Mouse (Mus musculus) CH12.LX (cell line): ENCODE data around the gene Tmem186. TPM values are rescaled to one million over a fixed set of nuclear protein-coding genes. Genes with fewer than 3 reads are reported as not detected.

Source experiments
- DNase-seq: peaks from one replicate; pipeline ENCODE4 v3.0.0-alpha.2; 2013; ENCODE audit errors: extremely low read depth
- H3K27ac ChIP-seq: 2 replicates; pipeline ENCODE4 v1.5.1; 2012; ENCODE audit warnings: low read depth, mild to moderate bottlenecking, control low read depth, moderate library complexity; ENCODE audit not compliant: insufficient read depth
- H3K27me3 ChIP-seq: replicated peaks from 2 replicates; pipeline ENCODE3; 2012; ENCODE audit warnings: inconsistent platforms
- H3K36me3 ChIP-seq, 2 experiments: replicated peaks in 1 of 2; 2 replicates each; pipeline versions ENCODE3 to v1.6.1; 2012; ENCODE audit warnings: inconsistent platforms in 1 of 2, low read length in 1 of 2, mild to moderate bottlenecking in 1 of 2, mixed read lengths in 1 of 2, moderate library complexity in 1 of 2; ENCODE audit not compliant: control insufficient read depth in 1 of 2, insufficient read depth in 1 of 2
- H3K4me1 ChIP-seq, 2 experiments: 2 replicates each; pipeline ENCODE4 v1.6.1; 2012; ENCODE audit warnings: inconsistent platforms in 1 of 2, moderate library complexity in 1 of 2; ENCODE audit not compliant: insufficient read depth in 2 of 2, control insufficient read depth in 1 of 2
- H3K4me2 ChIP-seq: 2 replicates; pipeline ENCODE4 v1.6.1; 2012; ENCODE audit warnings: low read depth, mild to moderate bottlenecking, control low read depth; ENCODE audit not compliant: poor library complexity, insufficient read depth, severe bottlenecking
- H3K4me3 ChIP-seq, 3 experiments: fragments of 150-350 bp in 1 of 3; sonication (generic) in 1 of 3; replicated peaks in 1 of 3; 2 replicates each; pipeline versions ENCODE3 to v1.5.1; 2011 to 2012; ENCODE audit warnings: low read depth in 2 of 3, low read length in 2 of 3, mild to moderate bottlenecking in 2 of 3, moderate library complexity in 2 of 3, control low read depth in 1 of 3, improper control_type of control experiment in 1 of 3, inconsistent platforms in 1 of 3, mixed read lengths in 1 of 3; ENCODE audit not compliant: poor library complexity in 1 of 3
- H3K79me2 ChIP-seq: replicated peaks from 2 replicates; pipeline ENCODE4 v1.6.1; 2012; ENCODE audit warnings: mild to moderate bottlenecking, moderate library complexity; ENCODE audit not compliant: control insufficient read depth, poor library complexity, insufficient read depth, severe bottlenecking; ENCODE audit errors: extremely low read depth
- H3K9ac ChIP-seq: 2 replicates; pipeline ENCODE4 v1.6.1; 2012; ENCODE audit warnings: low read depth, mild to moderate bottlenecking, control low read depth, moderate library complexity; ENCODE audit not compliant: insufficient read depth
- H3K9me3 ChIP-seq: replicated peaks from 2 replicates; pipeline ENCODE3; 2012; ENCODE audit warnings: low read length, inconsistent platforms, mixed read lengths
- BHLHE40 ChIP-seq: IDR thresholded peaks from 2 replicates; pipeline ENCODE4 v1.6.1; 2011; ENCODE audit warnings: mild to moderate bottlenecking, low read depth, low read length, improper control_type of control experiment
- E2F4 ChIP-seq: IDR thresholded peaks from 2 replicates; pipeline ENCODE4 v1.6.1; 2011; ENCODE audit warnings: low read depth, low read length, improper control_type of control experiment; ENCODE audit not compliant: insufficient replicate concordance
- ELF1 ChIP-seq: IDR thresholded peaks from 2 replicates; pipeline ENCODE4 v1.6.1; 2014; ENCODE audit warnings: low read depth, mild to moderate bottlenecking, inconsistent platforms, low read length, improper control_type of control experiment
- EP300 ChIP-seq: IDR thresholded peaks from 2 replicates; pipeline ENCODE4 v1.6.1; 2011; ENCODE audit warnings: low read length, improper control_type of control experiment
- JUN ChIP-seq: IDR thresholded peaks from 2 replicates; pipeline ENCODE4 v1.6.1; 2011; ENCODE audit warnings: low read depth, mild to moderate bottlenecking, low read length, improper control_type of control experiment, moderate library complexity; ENCODE audit not compliant: insufficient read depth
- JUND ChIP-seq: conservative IDR thresholded peaks from 2 replicates; pipeline ENCODE4 v1.6.1; 2011; ENCODE audit warnings: low read depth, low read length, improper control_type of control experiment
- MAX ChIP-seq: IDR thresholded peaks from 2 replicates; pipeline ENCODE4 v1.6.1; 2011; ENCODE audit warnings: low read length, improper control_type of control experiment
- MAZ ChIP-seq: IDR thresholded peaks from 2 replicates; pipeline ENCODE4 v1.6.1; 2012; ENCODE audit warnings: low read depth, mild to moderate bottlenecking, inconsistent platforms, low read length, improper control_type of control experiment, moderate library complexity
- MEF2A ChIP-seq: IDR thresholded peaks from 2 replicates; pipeline ENCODE4 v1.6.1; 2014; ENCODE audit warnings: low read depth, mild to moderate bottlenecking, inconsistent platforms, low read length, improper control_type of control experiment, borderline replicate concordance
- MYC ChIP-seq: IDR thresholded peaks from 2 replicates; pipeline ENCODE4 v1.6.1; 2011; ENCODE audit warnings: low read depth, mild to moderate bottlenecking, improper control_type of control experiment, low read length
- NELFE ChIP-seq: IDR thresholded peaks from 2 replicates; pipeline ENCODE4 v1.6.1; 2011; ENCODE audit warnings: low read depth, low read length, improper control_type of control experiment
- NRF1 ChIP-seq: IDR thresholded peaks from 2 replicates; pipeline ENCODE4 v1.6.1; 2014; ENCODE audit warnings: low read depth, mild to moderate bottlenecking, inconsistent platforms, low read length, improper control_type of control experiment, moderate library complexity
- PAX5 ChIP-seq: IDR thresholded peaks from 2 replicates; pipeline ENCODE4 v1.6.1; 2012; ENCODE audit warnings: low read length, inconsistent platforms, mixed read lengths
- RAD21 ChIP-seq: IDR thresholded peaks from 2 replicates; pipeline ENCODE4 v1.6.1; 2011; ENCODE audit warnings: low read depth, mild to moderate bottlenecking, low read length, improper control_type of control experiment, moderate library complexity
- SIN3A ChIP-seq: IDR thresholded peaks from 2 replicates; pipeline ENCODE4 v1.6.1; 2012; ENCODE audit warnings: low read length, improper control_type of control experiment, inconsistent platforms
- TBP ChIP-seq: conservative IDR thresholded peaks from 2 replicates; pipeline ENCODE4 v1.6.1; 2011; ENCODE audit warnings: low read depth, low read length, improper control_type of control experiment
- TCF12 ChIP-seq: IDR thresholded peaks from 2 replicates; pipeline ENCODE4 v1.6.1; 2014; ENCODE audit warnings: low read depth, mild to moderate bottlenecking, inconsistent platforms, low read length, improper control_type of control experiment
- UBTF ChIP-seq: IDR thresholded peaks from 2 replicates; pipeline ENCODE4 v1.6.1; 2012; ENCODE audit warnings: low read depth, mild to moderate bottlenecking, inconsistent platforms, low read length, improper control_type of control experiment, moderate library complexity
- USF1 ChIP-seq: IDR thresholded peaks from 2 replicates; pipeline ENCODE4 v1.6.1; 2014; ENCODE audit warnings: low read depth, mild to moderate bottlenecking, inconsistent platforms, low read length, improper control_type of control experiment
- USF2 ChIP-seq: conservative IDR thresholded peaks from 2 replicates; pipeline ENCODE4 v1.6.1; 2011; ENCODE audit warnings: low read depth, low read length, improper control_type of control experiment
- ZC3H11A ChIP-seq: IDR thresholded peaks from 2 replicates; pipeline ENCODE4 v1.6.1; 2012; ENCODE audit warnings: low read depth, mild to moderate bottlenecking, inconsistent platforms, low read length, improper control_type of control experiment
- dilution Hi-C: fragments of 300-500 bp; cut with MboI; formaldehyde crosslinking; loops from 2 replicates; pipeline ENCODE4 v1.14.3; 2020; ENCODE audit warnings: low sequenced_read_pairs; ENCODE audit not compliant: extremely low pct_unique_long_range_greater_than_20kb, extremely low pct_ligation_motif_present
- in situ Hi-C: fragments of 300-500 bp; cut with MboI; formaldehyde crosslinking; loops from 3 replicates; pipeline ENCODE4 v1.14.3; 2019; ENCODE audit warnings: low sequenced_read_pairs, low pct_ligation_motif_present, low pct_unique_long_range_greater_than_20kb, mixed read lengths
- polyA plus RNA-seq: library from polyadenylated mRNA; unstranded; fragments of >175 nt; gene quantifications from 2 replicates; pipeline ENCODE4 v1.2.1, GENCODE M21; 2012; ENCODE audit warnings: low read depth; ENCODE audit not compliant: insufficient read length
- total RNA-seq, 2 experiments: library from RNA; depleted of rRNA; stranded (reverse); fragments of 300-350 nt in 1 of 2; fragments of >200 nt in 1 of 2; gene quantifications; 2 replicates each; pipeline ENCODE4 v1.2.3; 2012 to 2014

Gene Tmem186
- total and polyA plus RNA-seq, 3 experiments, result 19.7 to 22.2 (median 21.9) TPM

- Histone ChIP-seq H3K9ac (no peak overlapping the region), H3K27ac (no peak overlapping the region), H3K36me3 (peaks cover 86 to 95% of the 10 kb centered on the region in 2 experiments), H3K79me2 (no peaks in the 10 kb centered on the region), H3K27me3 (no peaks in the 10 kb centered on the region), H3K4me3 (no peak overlapping the region), H3K4me1 (no peaks in the 10 kb centered on the region), H3K9me3 (no peaks in the 10 kb centered on the region), H3K4me2 (no peak overlapping the region)
- dilution Hi-C loops, result no loop called here
- in situ Hi-C loops, result no loop called here
- DNase-seq, result no peak
- TF ChIP-seq MAX, result no peak
- no peak for TF ChIP-seq NRF1
- no peak for TF ChIP-seq JUND
- TF ChIP-seq BHLHE40, result no peak
- TF ChIP-seq PAX5, result no peak
- TF ChIP-seq SIN3A, result no peak
- no peak for TF ChIP-seq USF2
- TF ChIP-seq ELF1, result no peak
- TF ChIP-seq MYC, result no peak
- no peak for TF ChIP-seq E2F4
- no peak for TF ChIP-seq ZC3H11A
- TF ChIP-seq USF1, result no peak
- TF ChIP-seq RAD21, result no peak
- TF ChIP-seq JUN, result no peak
- TF ChIP-seq MEF2A, result no peak
- TF ChIP-seq UBTF, result no peak
- TF ChIP-seq TBP, result no peak
- TF ChIP-seq TCF12, result no peak
Observed at GRCm38 (mm10) chr16:8656256-8656655, 18.7 kb upstream of the Tmem186 start.

GRCm38 (mm10) chr16:8655599-8655998 lies 18.1 kb upstream of the Tmem186 start:
- no peak overlapping the region for H3K27ac ChIP-seq
- no peak overlapping the region for H3K9ac ChIP-seq
- H3K4me2 ChIP-seq, result no peak overlapping the region
- dilution Hi-C loops (no loop called here), in situ Hi-C loops (no loop called here)
- H3K27me3 ChIP-seq, result no peaks in the 10 kb centered on the region
- H3K36me3 ChIP-seq, result peaks cover 86 to 98% of the 10 kb centered on the region in 2 experiments
- no peaks in the 10 kb centered on the region for H3K79me2 ChIP-seq
- no peak for TF ChIP-seq USF1
- TF ChIP-seq JUN, result no peak
- TF ChIP-seq JUND, result no peak
- TF ChIP-seq RAD21, result no peak
- TF ChIP-seq MEF2A, result no peak
- TF ChIP-seq MAZ, result no peak
- no peak for TF ChIP-seq EP300
- TF ChIP-seq NELFE, result no peak
- no peak for TF ChIP-seq MYC
- TF ChIP-seq BHLHE40, result no peak
- no peak for DNase-seq
- no peaks in the 10 kb centered on the region for H3K4me1 ChIP-seq
- no peak overlapping the region for H3K4me3 ChIP-seq
- H3K9me3 ChIP-seq, result no peaks in the 10 kb centered on the region
